Mouse (Mus musculus) stomach, embryonic 14.5 days (tissue): ENCODE results near the gene Rragd. TPM values are rescaled to one million over a fixed set of nuclear protein-coding genes. Genes with fewer than 3 reads are reported as not detected.

Source experiments
- ATAC-seq: fragments of 200-750 bp; cut with Nextera tagmentation; 2 replicates; pipeline ENCODE4 v1.8.0; 2017; ENCODE audit warnings: low read depth, moderate TSS enrichment; ENCODE audit not compliant: insufficient number of reproducible peaks, insufficient read depth, low FRiP score
- H3K27ac ChIP-seq: fragments of 300-500 bp; sonication (generic); 2 replicates; pipeline ENCODE4 v1.5.1; 2014; ENCODE audit warnings: mild to moderate bottlenecking, low read length, moderate library complexity, mixed read lengths
- H3K27me3 ChIP-seq: fragments of 300-500 bp; sonication (generic); 2 replicates; pipeline ENCODE4 v1.6.1; 2014; ENCODE audit warnings: low read length, control low read depth, mixed read lengths; ENCODE audit not compliant: control insufficient read depth, insufficient read depth
- H3K36me3 ChIP-seq: fragments of 300-500 bp; sonication (generic); 2 replicates; pipeline ENCODE4 v1.6.1; 2014; ENCODE audit warnings: mild to moderate bottlenecking, control low read depth, low read length, moderate library complexity, mixed read lengths; ENCODE audit not compliant: control insufficient read depth, insufficient read depth
- H3K4me1 ChIP-seq: fragments of 300-500 bp; sonication (generic); 2 replicates; pipeline ENCODE4 v1.6.1; 2014; ENCODE audit warnings: low read length, control low read depth, mixed read lengths; ENCODE audit not compliant: control insufficient read depth, insufficient read depth
- H3K4me2 ChIP-seq: fragments of 300-500 bp; sonication (generic); replicated peaks from 2 replicates; pipeline ENCODE4 v1.6.1; 2014; ENCODE audit warnings: low read depth, low read length, control low read depth
- H3K4me3 ChIP-seq: fragments of 300-500 bp; sonication (generic); 2 replicates; pipeline ENCODE4 v1.5.1; 2014; ENCODE audit warnings: low read depth, low read length, control low read depth
- H3K9ac ChIP-seq: fragments of 300-500 bp; sonication (generic); replicated peaks from 2 replicates; pipeline ENCODE4 v1.6.1; 2014; ENCODE audit warnings: low read depth, mild to moderate bottlenecking, control low read depth, low read length, moderate library complexity, mixed read lengths
- H3K9me3 ChIP-seq: fragments of 300-500 bp; sonication (generic); 2 replicates; pipeline ENCODE4 v1.6.1; 2016; ENCODE audit warnings: low read depth, low read length, control low read depth; ENCODE audit not compliant: control insufficient read depth
- WGBS: fragments of 180-500 bp; shearing (Covaris S2); extraction: QIAGEN DNeasy Blood & Tissue Kit; methylation state at CpG from one replicate; pipeline ENCODE4 v1.1.7; 2014; 5-methylcytosine and 5-hydroxymethylcytosine counted together
- polyA plus RNA-seq: library from polyadenylated mRNA; unstranded; fragments of >200 nt; fragmentation: Nextera tagmentation; extraction: Ambion mirVana; gene quantifications from 2 replicates; pipeline ENCODE4 v1.2.1, GENCODE M21; 2014

Rragd gene
- polyA plus RNA-seq, 1 experiment from 2014 or later = 7.1 TPM

- no peak within 1 kb of the TSS for H3K4me2 ChIP-seq
- 81% methylated on average over 4 of the region's 4 CpGs for WGBS
- no peak within 1 kb of the TSS for H3K27ac ChIP-seq
- H3K9ac ChIP-seq = no peak within 1 kb of the TSS
- no peak within 1 kb of the TSS for H3K4me3 ChIP-seq
- H3K27me3 ChIP-seq = no peaks in the 10 kb centered on the region
- H3K4me1 ChIP-seq = no peaks in the 10 kb centered on the region
- H3K36me3 ChIP-seq = no peaks in the 10 kb centered on the region
- no peak for ATAC-seq
- H3K9me3 ChIP-seq = no peaks in the 10 kb centered on the region
Observed at GRCm38 (mm10) chr4:33062981-33063380, 80.1 kb downstream of the Rragd start, which contains the start of gene Gabrr2. TSS of gene Gabrr2 (plus strand) at chr4:33062999.

- Histone ChIP-seq H3K27ac (no peak overlapping the region), H3K4me3 (no peak overlapping the region), H3K36me3 (no peaks in the 10 kb centered on the region), H3K4me1 (no peaks in the 10 kb centered on the region), H3K9ac (no peak overlapping the region), H3K4me2 (no peak overlapping the region), H3K9me3 (no peaks in the 10 kb centered on the region), H3K27me3 (no peaks in the 10 kb centered on the region)
- ATAC-seq = no peak
- 80% methylated on average over 6 of the region's 6 CpGs for WGBS
Observed at GRCm38 (mm10) chr4:33064986-33065385, 82.1 kb downstream of the Rragd start.

- Histone ChIP-seq H3K9ac (no peak overlapping the region; the same call in 1 of the 2 replicates), H3K9me3 (no peaks in the 10 kb centered on the region), H3K4me3 (no peak overlapping the region), H3K27me3 (no peaks in the 10 kb centered on the region), H3K4me2 (peak overlapping the region; percentile 23; the same call in 1 of the 2 replicates), H3K36me3 (no peaks in the 10 kb centered on the region), H3K4me1 (no peaks in the 10 kb centered on the region), H3K27ac (0 out of 2 replicates have a peak overlapping the region, but pooled peaks have one; percentile 6)
- no peak for ATAC-seq
- WGBS = 38% methylated on average over 14 of the region's 14 CpGs
Observed at GRCm38 (mm10) chr4:33066223-33066960, 83.6 kb downstream of the Rragd start.

GRCm38 (mm10) chr4:33067331-33067730, 84.5 kb downstream of the Rragd start:
- 93% methylated on average over 3 of the region's 3 CpGs for WGBS
- Histone ChIP-seq H3K27ac (no peak overlapping the region), H3K4me1 (no peaks in the 10 kb centered on the region), H3K36me3 (no peaks in the 10 kb centered on the region), H3K9me3 (no peaks in the 10 kb centered on the region), H3K9ac (no peak overlapping the region), H3K4me3 (no peak overlapping the region), H3K27me3 (no peaks in the 10 kb centered on the region), H3K4me2 (no peak overlapping the region)
- no peak for ATAC-seq

GRCm38 (mm10) chr4:33067826-33068225, 85.0 kb downstream of the Rragd start:
- Histone ChIP-seq H3K27me3 (no peaks in the 10 kb centered on the region), H3K4me3 (no peak overlapping the region), H3K4me1 (no peaks in the 10 kb centered on the region), H3K36me3 (no peaks in the 10 kb centered on the region), H3K4me2 (no peak overlapping the region), H3K27ac (no peak overlapping the region), H3K9ac (no peak overlapping the region), H3K9me3 (no peaks in the 10 kb centered on the region)
- WGBS = 93% methylated on average over 6 of the region's 6 CpGs
- no peak for ATAC-seq

- no peaks in the 10 kb centered on the region for H3K36me3 ChIP-seq
- ATAC-seq = no peak
- no peaks in the 10 kb centered on the region for H3K27me3 ChIP-seq
- H3K9ac ChIP-seq = no peak overlapping the region
- H3K4me1 ChIP-seq = no peaks in the 10 kb centered on the region
- H3K4me2 ChIP-seq = no peak overlapping the region
- no peaks in the 10 kb centered on the region for H3K9me3 ChIP-seq
- no peak overlapping the region for H3K27ac ChIP-seq
- WGBS = 69% methylated on average over 6 of the region's 6 CpGs
- no peak overlapping the region for H3K4me3 ChIP-seq
Observed at GRCm38 (mm10) chr4:33068894-33069293, 86.1 kb downstream of the Rragd start.

- no peak for ATAC-seq
- no peak overlapping the region for H3K9ac ChIP-seq
- no peak overlapping the region for H3K4me2 ChIP-seq
- H3K36me3 ChIP-seq = no peaks in the 10 kb centered on the region
- 87% methylated on average over 6 of the region's 6 CpGs for WGBS
- no peaks in the 10 kb centered on the region for H3K9me3 ChIP-seq
- H3K4me3 ChIP-seq = no peak overlapping the region
- H3K27ac ChIP-seq = no peak overlapping the region
- H3K27me3 ChIP-seq = no peaks in the 10 kb centered on the region
- no peaks in the 10 kb centered on the region for H3K4me1 ChIP-seq
Observed at GRCm38 (mm10) chr4:33070326-33070725, 87.5 kb downstream of the Rragd start.

GRCm38 (mm10) chr4:33071337-33071736, 88.5 kb downstream of the Rragd start:
- H3K27me3 ChIP-seq = no peaks in the 10 kb centered on the region
- H3K27ac ChIP-seq = no peak overlapping the region
- H3K4me2 ChIP-seq = no peak overlapping the region
- ATAC-seq = no peak
- 84% methylated on average over 6 of the region's 6 CpGs for WGBS
- no peak overlapping the region for H3K4me3 ChIP-seq
- no peaks in the 10 kb centered on the region for H3K9me3 ChIP-seq
- no peaks in the 10 kb centered on the region for H3K4me1 ChIP-seq
- H3K9ac ChIP-seq = no peak overlapping the region
- H3K36me3 ChIP-seq = no peaks in the 10 kb centered on the region
